Mouse (Mus musculus): ENCODE results near the gene Cacna2d1. TPM values are rescaled to one million over a fixed set of nuclear protein-coding genes. Genes with fewer than 3 reads are reported as not detected.

The Cacna2d1 gene
- total and polyA plus RNA-seq, 3 experiments: 0.08 to 0.13 TPM; not detected in 1

GRCm38 (mm10) chr5:16417996-16418395, 483.5 kb downstream of the Cacna2d1 start:
- Histone ChIP-seq H3K9ac (ENCODE audit: control insufficient read depth, low read depth, low read length, poor library complexity, severe bottlenecking) (no peak overlapping the region), H3K79me2 (ENCODE audit: control insufficient read depth, insufficient read depth, low read length, poor library complexity) (no peaks in the 10 kb centered on the region), H3K27me3 (ENCODE audit: control insufficient read depth in 1 of 2, insufficient read depth in 2 of 2, low read length in 2 of 2) (no peaks in the 10 kb centered on the region), H3K4me3 (ENCODE audit: control insufficient read depth in 1 of 2, insufficient read depth in 1 of 2, low read depth in 2 of 2, low read length in 2 of 2) (no peak overlapping the region), H3K27ac (ENCODE audit: control insufficient read depth, low read depth, low read length) (no peak overlapping the region), H3K9me3 (replicated peaks; ENCODE audit: insufficient read depth, low read length) (no peaks in the 10 kb centered on the region), H3K4me1 (ENCODE audit: control insufficient read depth in 1 of 2, insufficient read depth in 2 of 2, low read length in 2 of 2) (no peaks in the 10 kb centered on the region), H3K36me3 (ENCODE audit: control insufficient read depth in 1 of 2, insufficient read depth in 2 of 2, low read length in 2 of 2) (no peaks in the 10 kb centered on the region)
- no peak for DNase-seq (ENCODE audit: low read depth, low spot score)
- TF ChIP-seq POLR2AphosphoS5 (IDR thresholded peaks at IDR 0.05; ENCODE audit: borderline replicate concordance, low read depth, low read length) (no peak), MAFK (IDR thresholded peaks at IDR 0.05; ENCODE audit: borderline replicate concordance, low read depth, low read length) (no peak), TBP (IDR thresholded peaks at IDR 0.05; ENCODE audit: low read depth, low read length) (no peak), MEF2A (IDR thresholded peaks at IDR 0.05; ENCODE audit: extremely low read depth, insufficient replicate concordance, low read depth, low read length, poor library complexity, severe bottlenecking) (no peak), USF1 (IDR thresholded peaks at IDR 0.05; ENCODE audit: low read depth, low read length) (no peak), RAD21 (IDR thresholded peaks at IDR 0.05; ENCODE audit: low read depth, low read length) (no peak), SIN3A (IDR thresholded peaks at IDR 0.05; ENCODE audit: low read length) (no peak), ELF1 (IDR thresholded peaks at IDR 0.05; ENCODE audit: low read depth, low read length) (no peak), EP300 (IDR thresholded peaks at IDR 0.05; ENCODE audit: low read depth in 1 of 2, low read length in 2 of 2) (no peak), ZMIZ1 (IDR thresholded peaks at IDR 0.05; ENCODE audit: low read depth, low read length) (no peak), POLR2AphosphoS2 (IDR thresholded peaks at IDR 0.05; ENCODE audit: low read length) (no peak), RCOR1 (IDR thresholded peaks at IDR 0.05; ENCODE audit: low read depth, low read length) (no peak), NRF1 (IDR thresholded peaks at IDR 0.05; ENCODE audit: insufficient read depth, low read depth, low read length, poor library complexity, severe bottlenecking) (no peak), SMC3 (IDR thresholded peaks at IDR 0.05; ENCODE audit: low read depth, low read length) (no peak), TCF12 (IDR thresholded peaks at IDR 0.05; ENCODE audit: low read depth, low read length) (no peak), TAL1 (IDR thresholded peaks at IDR 0.05; ENCODE audit: low read length) (no peak), HCFC1 (IDR thresholded peaks at IDR 0.05; ENCODE audit: low read depth, low read length) (no peak), JUND (IDR thresholded peaks at IDR 0.05; ENCODE audit: low read depth, low read length) (no peak)

DNA sequence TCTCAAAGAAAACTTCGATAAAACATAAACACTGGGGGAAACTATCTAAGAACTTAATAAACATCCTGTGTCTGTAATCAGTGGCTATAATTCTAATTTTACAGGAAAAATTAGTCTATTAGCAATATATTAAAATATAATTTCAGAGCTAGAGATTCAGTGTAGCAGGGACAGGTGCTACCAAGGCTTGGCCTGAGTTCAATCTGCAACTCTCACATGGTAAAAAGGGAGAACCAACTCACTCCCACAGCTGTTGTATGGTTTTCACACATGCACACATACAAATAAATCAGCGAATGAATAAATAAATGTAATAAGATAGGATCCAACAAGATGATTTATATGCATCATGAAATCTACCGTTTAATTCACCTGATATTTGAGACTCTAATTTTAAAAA, 484.0 kb downstream of the Cacna2d1 start:
- TF ChIP-seq USF1 (IDR thresholded peaks at IDR 0.05; ENCODE audit: low read depth, low read length): no peak
- no peak for TF ChIP-seq KAT2A (conservative IDR thresholded peaks at IDR 0.05; ENCODE audit: low read depth, low read length)
- no peak for TF ChIP-seq NELFE (IDR thresholded peaks at IDR 0.05; ENCODE audit: low read depth, low read length)
- TF ChIP-seq TCF12 (IDR thresholded peaks at IDR 0.05; ENCODE audit: low read depth, low read length): no peak
- TF ChIP-seq SMC3 (IDR thresholded peaks at IDR 0.05; ENCODE audit: low read depth, low read length): no peak
- H3K27ac ChIP-seq (ENCODE audit: control insufficient read depth, low read depth, low read length): no peak overlapping the region
- H3K36me3 ChIP-seq (ENCODE audit: control insufficient read depth in 1 of 2, insufficient read depth in 2 of 2, low read length in 2 of 2): no peaks in the 10 kb centered on the region
- H3K79me2 ChIP-seq (ENCODE audit: control insufficient read depth, insufficient read depth, low read length, poor library complexity): no peaks in the 10 kb centered on the region
- no peak for DNase-seq (ENCODE audit: low read depth, low spot score)
- H3K9me3 ChIP-seq (replicated peaks; ENCODE audit: insufficient read depth, low read length): no peaks in the 10 kb centered on the region
- H3K4me1 ChIP-seq (ENCODE audit: control insufficient read depth in 1 of 2, insufficient read depth in 2 of 2, low read length in 2 of 2): no peaks in the 10 kb centered on the region
- no peaks in the 10 kb centered on the region for H3K27me3 ChIP-seq (ENCODE audit: control insufficient read depth in 1 of 2, insufficient read depth in 2 of 2, low read length in 2 of 2)
- H3K9ac ChIP-seq (ENCODE audit: control insufficient read depth, low read depth, low read length, poor library complexity, severe bottlenecking): no peak overlapping the region
- H3K4me3 ChIP-seq (ENCODE audit: control insufficient read depth in 1 of 2, insufficient read depth in 1 of 2, low read depth in 2 of 2, low read length in 2 of 2): no peak overlapping the region

Other genes with a start within 250 kb of the Cacna2d1 start
- gene Speer4c, start 220.4 kb upstream of the Cacna2d1 start, total RNA-seq (2012; rRNA removed): not detected in 2 replicates
- gene Speer4c, start 220.4 kb upstream of the Cacna2d1 start, polyA plus RNA-seq (2012; ENCODE audit: insufficient read depth in 1 of 2, insufficient read length in 2 of 2, low read depth in 1 of 2, low replicate concordance in 2 of 2, missing spikeins in 1 of 2): not detected